Mouse (Mus musculus): Measurements from ENCODE around the gene App.

DNA sequence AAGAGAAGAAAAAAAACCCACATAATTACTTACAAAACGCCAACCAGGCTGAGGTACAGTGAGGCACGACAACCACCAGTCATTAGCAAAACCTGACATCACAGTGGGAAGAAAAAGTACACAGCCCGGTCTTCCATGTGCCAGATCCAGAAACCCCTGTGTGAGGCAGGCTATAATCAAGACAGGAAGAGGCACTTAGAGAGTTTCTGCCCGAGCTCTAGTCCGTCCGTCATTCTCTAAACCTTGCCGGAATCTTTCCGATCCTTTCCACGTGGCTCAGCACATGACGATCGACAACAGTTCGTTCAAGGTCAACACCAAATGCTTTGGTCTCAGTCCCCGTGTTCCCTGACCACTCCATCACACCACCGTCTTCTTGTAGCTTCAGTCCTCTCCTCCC, 82.6 kb downstream of the App start:
- TF ChIP-seq CTCF (IDR thresholded peaks at IDR 0.05; ENCODE audit: low read depth, low read length) = no peak
- no peak for TF ChIP-seq POLR2A (IDR thresholded peaks at IDR 0.05; ENCODE audit: borderline replicate concordance, low read depth, low read length)

All from bone marrow macrophage, adult 2 months (primary cell).